Mouse (Mus musculus): ENCODE results near the gene Myt1l. TPM values are rescaled to one million over a fixed set of nuclear protein-coding genes. Genes with fewer than 3 reads are reported as not detected.

The Myt1l gene
- polyA plus RNA-seq, 1 experiment from 2014 or later, result 218 TPM

- Histone ChIP-seq H3K27ac (no peak overlapping the region), H3K4me3 (no peak overlapping the region), H3K9me3 (no peaks in the 10 kb centered on the region), H3K4me1 (replicated peaks) (peaks cover 13% of the 10 kb centered on the region; the same call in 1 of the 2 replicates), H3K9ac (0 out of 2 replicates have a peak overlapping the region, but pooled peaks have one; percentile 0), H3K27me3 (no peaks in the 10 kb centered on the region), H3K36me3 (no peaks in the 10 kb centered on the region), H3K4me2 (no peak overlapping the region)
- ATAC-seq (ENCODE audit: low FRiP score), result no peak
- 86% methylated on average over 6 of the region's 6 CpGs for WGBS
Observed at GRCm38 (mm10) chr12:29965016-29965415, 436.8 kb downstream of the Myt1l start.

GRCm38 (mm10) chr12:29971795-29972464, 443.7 kb downstream of the Myt1l start:
- Histone ChIP-seq H3K9ac (no peak overlapping the region), H3K4me3 (no peak overlapping the region), H3K4me2 (no peak overlapping the region), H3K9me3 (no peaks in the 10 kb centered on the region), H3K27me3 (no peaks in the 10 kb centered on the region), H3K36me3 (peaks cover 25% of the 10 kb centered on the region), H3K27ac (no peak overlapping the region), H3K4me1 (replicated peaks) (no peaks in the 10 kb centered on the region)
- ATAC-seq (ENCODE audit: low FRiP score), result no peak
- 95% methylated on average over 7 of the region's 7 CpGs for whole genome bisulfite sequencing

- Histone ChIP-seq H3K27ac (no peak overlapping the region), H3K9ac (no peak overlapping the region), H3K4me3 (no peak overlapping the region), H3K9me3 (no peaks in the 10 kb centered on the region), H3K36me3 (peaks cover 25% of the 10 kb centered on the region), H3K4me1 (replicated peaks) (no peaks in the 10 kb centered on the region), H3K4me2 (no peak overlapping the region), H3K27me3 (no peaks in the 10 kb centered on the region)
- ATAC-seq (ENCODE audit: low FRiP score), result no peak
- whole genome bisulfite sequencing, result 89% methylated on average over 6 of the region's 6 CpGs
Observed at GRCm38 (mm10) chr12:29972533-29972932, 444.3 kb downstream of the Myt1l start.

Data from hindbrain, embryonic 13.5 days (tissue).